Mouse (Mus musculus): ENCODE data around the gene Ildr1.

DNA sequence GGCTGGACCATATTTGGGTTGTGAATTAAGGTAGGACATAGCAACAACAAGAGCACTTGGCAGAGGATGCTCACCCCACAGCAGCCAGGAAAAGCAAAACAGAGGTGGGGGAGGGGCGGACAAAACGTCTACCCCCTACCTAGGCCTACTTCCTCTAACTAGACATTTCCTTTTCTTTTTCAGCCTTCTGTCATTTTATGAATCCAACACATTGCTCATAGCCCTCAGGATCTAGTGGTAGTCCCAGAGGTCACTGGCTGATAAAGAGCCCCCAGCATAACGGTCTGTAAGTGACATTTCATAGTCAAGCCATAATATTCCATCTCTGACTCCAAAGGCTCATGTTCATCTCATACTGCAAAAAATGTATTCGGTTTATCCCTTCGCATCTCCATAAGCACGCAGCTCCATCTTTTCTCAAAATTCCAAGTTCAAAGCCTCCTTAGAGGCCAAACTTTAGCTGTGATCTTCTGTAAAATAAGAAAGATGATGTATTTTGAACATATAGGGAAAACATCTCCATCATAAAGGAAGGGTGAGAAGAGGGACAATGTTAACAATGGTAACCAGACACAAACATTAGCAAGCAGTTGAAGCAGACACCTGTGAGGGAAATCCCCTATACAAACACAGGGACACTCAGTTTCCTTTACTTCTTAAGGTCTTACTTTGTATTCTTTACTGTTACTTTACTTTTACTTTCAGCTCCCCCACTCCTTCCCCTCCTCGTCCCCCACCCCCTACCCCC is 19.1 kb upstream of the Ildr1 start:
- TF ChIP-seq CTCF (IDR thresholded peaks at IDR 0.05; ENCODE audit: borderline replicate concordance, control insufficient read depth, extremely low read depth, insufficient read depth, low read length, poor library complexity) (no peak), POLR2A (IDR thresholded peaks at IDR 0.05; ENCODE audit: control insufficient read depth, extremely low read depth, insufficient read depth, low read length, poor library complexity) (no peak)

Measured in thymus, adult 2 months (tissue).